Mouse (Mus musculus) C2C12 (cell line): ENCODE measurements around the gene AI467606. TPM values are rescaled to one million over a fixed set of nuclear protein-coding genes. Genes with fewer than 3 reads are reported as not detected.

Experiments used
- H3K27me3 ChIP-seq: one replicate; pipeline ENCODE4 v1.6.1; 2011; ENCODE audit not compliant: control insufficient read depth, insufficient read depth, insufficient read length
- H3K36me3 ChIP-seq: one replicate; pipeline ENCODE4 v1.6.1; 2011; ENCODE audit not compliant: control insufficient read depth, insufficient read depth
- H3K4me3 ChIP-seq: one replicate; pipeline ENCODE4 v1.5.1; 2011; ENCODE audit warnings: mild to moderate bottlenecking, control low read depth; ENCODE audit not compliant: poor library complexity, insufficient read depth, severe bottlenecking
- H3K79me2 ChIP-seq: one replicate; pipeline ENCODE4 v1.6.1; 2011; ENCODE audit not compliant: control insufficient read depth, insufficient read depth
- H3K79me3 ChIP-seq: one replicate; pipeline ENCODE4 v1.6.1; 2011; ENCODE audit warnings: low read depth, control low read depth
- H3ac ChIP-seq: one replicate; pipeline ENCODE3; 2011; ENCODE audit warnings: low read depth; ENCODE audit not compliant: control insufficient read depth, insufficient read length
- CEBPB ChIP-seq: IDR thresholded peaks from one replicate; pipeline ENCODE4 v1.6.1; 2011; ENCODE audit warnings: low read depth, mild to moderate bottlenecking, control low read depth, moderate library complexity
- CTCF ChIP-seq: IDR thresholded peaks from one replicate; pipeline ENCODE4 v1.5.1; 2011; ENCODE audit not compliant: control insufficient read depth, insufficient read depth, insufficient read length
- FOSL1 ChIP-seq: IDR thresholded peaks from one replicate; pipeline ENCODE4 v1.8.0; 2011; ENCODE audit warnings: mild to moderate bottlenecking, low read length; ENCODE audit not compliant: poor library complexity, insufficient read depth, severe bottlenecking
- MAX ChIP-seq: IDR thresholded peaks from one replicate; pipeline ENCODE4 v1.6.1; 2011; ENCODE audit warnings: mild to moderate bottlenecking, control low read depth
- MYOD1 ChIP-seq: IDR thresholded peaks from one replicate; pipeline ENCODE4 v1.6.1; 2011; ENCODE audit warnings: low read depth; ENCODE audit not compliant: control insufficient read depth, insufficient read length
- MYOG ChIP-seq: IDR thresholded peaks from one replicate; pipeline ENCODE4 v1.6.1; 2011; ENCODE audit not compliant: control insufficient read depth, insufficient read length; ENCODE audit errors: extremely low read depth
- USF1 ChIP-seq: IDR thresholded peaks from one replicate; pipeline ENCODE4 v1.6.1; 2011; ENCODE audit warnings: low read depth, mild to moderate bottlenecking, control low read depth, moderate library complexity
- polyA plus RNA-seq: library from polyadenylated mRNA; unstranded; fragments of >200 nt; fragmentation: generic; extraction: Trizol; gene quantifications from one replicate; pipeline ENCODE4 v1.2.1, GENCODE M21; 2012; ENCODE audit warnings: missing spikeins

Gene AI467606
- polyA plus RNA-seq, 1 experiment, result 34.0 TPM

DNA sequence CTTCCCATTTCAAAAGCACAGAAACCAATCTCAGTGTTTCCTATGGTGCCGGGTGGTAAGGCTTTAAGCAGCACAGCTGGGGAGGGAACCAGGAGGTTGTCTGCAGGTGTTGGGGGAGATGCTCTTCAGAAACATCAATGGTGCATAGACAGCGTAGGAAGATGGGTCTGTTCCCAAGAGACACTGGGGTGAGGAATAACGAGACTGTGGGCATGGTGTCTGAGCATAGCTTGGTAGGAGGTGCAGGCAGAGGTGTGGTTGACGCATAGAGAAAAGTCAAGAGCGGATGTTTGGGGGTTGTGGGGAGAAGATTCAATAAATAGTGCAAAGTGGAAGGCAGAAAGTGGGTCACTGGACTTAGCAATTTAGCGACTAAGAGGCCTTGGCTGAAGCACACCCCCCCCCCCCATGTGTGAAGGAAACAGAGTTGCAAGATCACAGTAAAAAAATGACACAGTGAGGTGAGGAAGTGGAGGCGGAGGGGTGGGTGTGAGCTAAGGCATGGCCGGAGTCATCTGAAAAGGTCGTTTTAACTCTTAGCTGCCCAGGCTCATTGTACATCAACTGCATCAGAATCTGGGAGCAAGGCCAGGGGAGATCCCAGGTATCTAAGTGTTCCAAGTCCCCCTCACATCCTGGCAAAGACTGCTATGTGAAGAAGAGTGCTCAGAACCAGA is 21.9 kb downstream of the AI467606 start:
- Histone ChIP-seq H3ac (no peak overlapping the region), H3K79me2 (no peaks in the 10 kb centered on the region), H3K4me3 (no peak overlapping the region), H3K79me3 (no peaks in the 10 kb centered on the region), H3K27me3 (peaks cover 8% of the 10 kb centered on the region), H3K36me3 (no peaks in the 10 kb centered on the region)
- TF ChIP-seq MYOG (no peak), MAX (no peak), MYOD1 (no peak), USF1 (no peak), CEBPB (no peak), CTCF (no peak), FOSL1 (no peak)

GRCm38 (mm10) chr7:127113614-127114259 is 22.6 kb downstream of the AI467606 start:
- Histone ChIP-seq H3K36me3 (no peaks in the 10 kb centered on the region), H3K4me3 (no peak overlapping the region), H3K27me3 (peaks cover 3% of the 10 kb centered on the region), H3K79me3 (no peaks in the 10 kb centered on the region), H3K79me2 (no peaks in the 10 kb centered on the region), H3ac (no peak overlapping the region)
- TF ChIP-seq MYOD1 (no peak), CTCF (no peak), MYOG (no peak), FOSL1 (no peak), CEBPB (no peak), USF1 (no peak), MAX (no peak)

DNA sequence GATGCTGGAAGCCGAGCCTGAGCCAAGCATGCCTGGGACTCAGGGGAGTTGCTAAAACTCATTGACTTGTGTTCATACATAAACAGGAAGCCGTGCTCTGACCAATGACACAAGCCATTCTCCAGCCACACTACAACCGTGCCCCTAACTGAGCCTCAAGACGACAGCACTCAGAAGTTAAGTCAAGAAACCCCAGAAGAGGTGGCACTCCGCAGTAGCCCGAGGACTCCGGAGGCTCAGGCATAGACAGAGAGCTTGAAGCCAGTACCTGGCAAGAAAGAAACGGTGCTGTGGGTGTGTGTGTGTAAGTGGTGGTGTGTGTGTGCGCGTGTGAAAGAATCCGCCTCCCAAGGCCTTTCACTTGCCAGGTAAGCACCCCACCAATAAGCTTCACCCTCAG is 23.8 kb downstream of the AI467606 start:
- no peak overlapping the region for H3K4me3 ChIP-seq
- TF ChIP-seq CEBPB (no peak), USF1 (no peak), MYOG (no peak), MAX (no peak), CTCF (no peak), MYOD1 (no peak), FOSL1 (no peak)
- no peaks in the 10 kb centered on the region for H3K27me3 ChIP-seq
- no peak overlapping the region for H3ac ChIP-seq
- H3K79me2 ChIP-seq, result no peaks in the 10 kb centered on the region
- no peaks in the 10 kb centered on the region for H3K36me3 ChIP-seq
- H3K79me3 ChIP-seq, result no peaks in the 10 kb centered on the region

GRCm38 (mm10) chr7:127116331-127116935 is 25.3 kb downstream of the AI467606 start:
- H3K79me3 ChIP-seq, result no peaks in the 10 kb centered on the region

DNA sequence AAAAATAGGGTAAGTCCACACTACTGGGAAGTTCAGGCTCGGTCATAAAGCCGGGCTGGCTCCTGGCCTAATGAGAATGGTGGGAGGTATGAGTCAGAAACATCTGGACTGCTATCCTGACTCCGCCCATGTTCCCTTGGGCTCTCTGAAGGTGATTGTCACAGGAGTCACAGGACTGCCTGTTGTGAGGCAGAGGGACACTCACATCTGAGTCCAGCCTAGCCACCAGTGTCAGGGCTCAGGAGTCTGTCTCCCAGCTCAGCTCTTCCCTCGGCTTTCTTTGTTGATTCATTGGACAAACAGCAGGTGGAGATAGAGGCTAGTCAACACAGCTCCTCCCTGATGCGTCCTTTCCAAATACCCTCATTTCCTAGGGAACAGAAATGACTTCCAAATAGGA is 26.8 kb downstream of the AI467606 start:
- Histone ChIP-seq H3K27me3 (peaks cover 3% of the 10 kb centered on the region), H3K4me3 (no peak overlapping the region), H3K36me3 (no peaks in the 10 kb centered on the region), H3ac (no peak overlapping the region), H3K79me3 (no peaks in the 10 kb centered on the region), H3K79me2 (no peaks in the 10 kb centered on the region)
- TF ChIP-seq MYOG (no peak), FOSL1 (no peak), CEBPB (no peak), MAX (no peak), MYOD1 (no peak), USF1 (no peak), CTCF (no peak)

More at GRCm38 (mm10) chr7:127116331-127116935, 25.3 kb downstream of the AI467606 start:
- Histone ChIP-seq H3K36me3 (no peaks in the 10 kb centered on the region), H3K27me3 (peaks cover 3% of the 10 kb centered on the region), H3K4me3 (no peak overlapping the region), H3ac (no peak overlapping the region), H3K79me2 (no peaks in the 10 kb centered on the region)
- TF ChIP-seq CTCF (no peak), MYOD1 (no peak), CEBPB (no peak), MYOG (no peak), FOSL1 (no peak), MAX (no peak), USF1 (no peak)
